Mouse (Mus musculus) thymus, adult 2 months (tissue): ENCODE results near the gene Sv2c.

Source experiments
- CTCF ChIP-seq: fragments of 200-500 bp; IDR thresholded peaks from 2 replicates; pipeline ENCODE4 v1.5.1; 2012; ENCODE audit warnings: mild to moderate bottlenecking, control low read depth, low read length, moderate library complexity, borderline replicate concordance; ENCODE audit not compliant: control insufficient read depth, poor library complexity, insufficient read depth; ENCODE audit errors: extremely low read depth
- POLR2A ChIP-seq: fragments of 200-500 bp; IDR thresholded peaks from 2 replicates; pipeline ENCODE4 v1.6.1; 2012; ENCODE audit warnings: mild to moderate bottlenecking, low read length, control low read depth, moderate library complexity; ENCODE audit not compliant: control insufficient read depth, poor library complexity, insufficient read depth; ENCODE audit errors: extremely low read depth

DNA sequence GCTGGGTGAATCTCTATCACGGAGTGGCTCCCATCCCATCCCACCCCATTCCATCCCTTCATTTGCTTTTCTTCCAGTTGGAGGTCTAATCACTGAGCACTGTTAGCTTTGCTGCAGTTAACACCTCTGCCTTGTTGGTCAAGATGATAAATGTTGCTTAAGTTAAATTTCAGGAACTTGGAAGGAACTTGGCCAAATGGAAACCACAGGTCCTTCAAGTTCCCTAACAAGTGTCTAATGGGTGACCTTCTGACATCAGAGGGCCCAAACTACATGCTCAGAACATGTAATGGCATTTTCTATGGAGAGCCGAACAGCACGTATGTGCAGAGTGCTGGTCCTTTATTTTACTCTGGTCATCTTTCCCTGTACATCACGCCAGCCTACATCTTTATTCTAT, 190.5 kb downstream of the Sv2c start:
- TF ChIP-seq CTCF (no peak), POLR2A (no peak)
